Mouse (Mus musculus): ENCODE data around the gene Ifna13. TPM values are rescaled to one million over a fixed set of nuclear protein-coding genes. Genes with fewer than 3 reads are reported as not detected.

Ifna13 gene
- polyA plus RNA-seq, 1 experiment from 2014 or later, result not detected

DNA sequence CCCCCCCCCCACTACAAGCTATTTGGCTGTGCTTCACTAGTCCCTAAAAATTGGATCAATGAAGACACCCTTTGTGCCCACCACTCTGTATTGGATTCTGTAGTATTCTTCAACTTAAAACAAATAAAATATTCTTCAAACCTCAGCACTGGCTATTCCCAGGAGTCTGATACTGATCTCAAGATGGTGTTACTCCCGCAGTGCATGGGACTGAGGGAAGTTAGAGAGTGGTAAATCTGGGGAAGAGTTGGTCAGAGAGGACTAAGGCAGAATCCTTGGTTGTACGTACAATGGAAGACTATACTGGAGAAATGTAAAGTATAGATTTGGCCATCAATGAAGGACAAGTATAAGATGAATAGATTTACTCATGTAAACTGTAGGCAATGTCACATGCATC, 1.7 kb downstream of the Ifna13 start:
- no peak overlapping the region for H3K4me2 ChIP-seq (ENCODE audit: low read depth, low read length)
- H3K27ac ChIP-seq (ENCODE audit: low read length), result no peak overlapping the region
- H3K9ac ChIP-seq (ENCODE audit: low read length), result no peak overlapping the region
- no peaks in the 10 kb centered on the region for H3K9me3 ChIP-seq (ENCODE audit: control insufficient read depth, low read length)
- 15% methylated on average over 2 of the region's 2 CpGs for WGBS
- ATAC-seq (ENCODE audit: low read depth), result no peak
- H3K4me3 ChIP-seq (ENCODE audit: low read length), result no peak overlapping the region
- no peaks in the 10 kb centered on the region for H3K36me3 ChIP-seq (ENCODE audit: control insufficient read depth, insufficient read depth, low read length)
- no peaks in the 10 kb centered on the region for H3K4me1 ChIP-seq (replicated peaks; ENCODE audit: control insufficient read depth, insufficient read depth, low read length)
- no peaks in the 10 kb centered on the region for H3K27me3 ChIP-seq (ENCODE audit: control insufficient read depth, insufficient read depth, low read depth, low read length)

- Histone ChIP-seq H3K27ac (ENCODE audit: low read length) (no peak overlapping the region; the same call in 1 of the 2 replicates), H3K36me3 (ENCODE audit: control insufficient read depth, insufficient read depth, low read length) (no peaks in the 10 kb centered on the region), H3K4me2 (ENCODE audit: low read depth, low read length) (peak overlapping the region; percentile 65), H3K9me3 (ENCODE audit: control insufficient read depth, low read length) (no peaks in the 10 kb centered on the region), H3K4me3 (ENCODE audit: low read length) (peak overlapping the region; percentile 58), H3K9ac (ENCODE audit: low read length) (peak overlapping the region; percentile 53), H3K4me1 (replicated peaks; ENCODE audit: control insufficient read depth, insufficient read depth, low read length) (no peaks in the 10 kb centered on the region), H3K27me3 (ENCODE audit: control insufficient read depth, insufficient read depth, low read depth, low read length) (no peaks in the 10 kb centered on the region)
- 8% methylated on average over 11 of the region's 11 CpGs for WGBS
- peak; percentile 96 for ATAC-seq (ENCODE audit: low read depth)
Measured at GRCm38 (mm10) chr4:88641077-88641831, 3.0 kb downstream of the Ifna13 start.

DNA sequence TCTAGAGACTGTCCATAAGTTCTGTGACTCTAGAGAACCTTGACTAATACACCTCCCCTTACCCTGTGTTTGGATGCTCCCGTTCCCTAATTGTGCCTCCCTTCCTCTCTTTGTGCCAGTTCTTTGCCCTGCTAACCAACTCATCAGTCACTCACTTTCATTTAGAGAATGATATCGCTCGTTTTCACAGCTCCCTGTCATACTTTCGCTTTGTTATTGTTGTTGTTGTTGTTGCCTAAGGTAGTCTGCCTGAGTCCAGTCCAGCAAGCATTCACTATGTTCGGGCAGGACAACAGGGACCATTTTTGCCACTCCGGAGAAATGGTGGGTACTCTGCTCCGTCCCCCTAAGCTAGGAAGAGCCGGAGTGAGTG, 3.6 kb downstream of the Ifna13 start:
- ATAC-seq (ENCODE audit: low read depth), result no peak
- H3K9me3 ChIP-seq (ENCODE audit: control insufficient read depth, low read length), result no peaks in the 10 kb centered on the region
- H3K36me3 ChIP-seq (ENCODE audit: control insufficient read depth, insufficient read depth, low read length), result no peaks in the 10 kb centered on the region
- no peaks in the 10 kb centered on the region for H3K27me3 ChIP-seq (ENCODE audit: control insufficient read depth, insufficient read depth, low read depth, low read length)
- peak overlapping the region; percentile 53 for H3K9ac ChIP-seq (ENCODE audit: low read length)
- peak overlapping the region; percentile 65 for H3K4me2 ChIP-seq (ENCODE audit: low read depth, low read length)
- 50% methylated on average over 8 of the region's 8 CpGs for WGBS
- peak overlapping the region; percentile 58 for H3K4me3 ChIP-seq (ENCODE audit: low read length)
- H3K27ac ChIP-seq (ENCODE audit: low read length), result no peak overlapping the region
- H3K4me1 ChIP-seq (replicated peaks; ENCODE audit: control insufficient read depth, insufficient read depth, low read length), result no peaks in the 10 kb centered on the region

GRCm38 (mm10) chr4:88634311-88634710, 9.9 kb downstream of the Ifna13 start, which contains the start of gene C87499:
C87499 (minus strand) TSS chr4:88634411.
- no peak within 1 kb of the TSS for H3K4me2 ChIP-seq (ENCODE audit: low read depth, low read length)
- H3K36me3 ChIP-seq (ENCODE audit: control insufficient read depth, insufficient read depth, low read length), result no peaks in the 10 kb centered on the region
- no peaks in the 10 kb centered on the region for H3K9me3 ChIP-seq (ENCODE audit: control insufficient read depth, low read length)
- no peak within 1 kb of the TSS for H3K4me3 ChIP-seq (ENCODE audit: low read length)
- no peak for ATAC-seq (ENCODE audit: low read depth)
- no peaks in the 10 kb centered on the region for H3K27me3 ChIP-seq (ENCODE audit: control insufficient read depth, insufficient read depth, low read depth, low read length)
- no peaks in the 10 kb centered on the region for H3K4me1 ChIP-seq (replicated peaks; ENCODE audit: control insufficient read depth, insufficient read depth, low read length)
- H3K27ac ChIP-seq (ENCODE audit: low read length), result no peak within 1 kb of the TSS
- no peak within 1 kb of the TSS for H3K9ac ChIP-seq (ENCODE audit: low read length)
- WGBS, result 84% methylated on average over 4 of the region's 4 CpGs

DNA sequence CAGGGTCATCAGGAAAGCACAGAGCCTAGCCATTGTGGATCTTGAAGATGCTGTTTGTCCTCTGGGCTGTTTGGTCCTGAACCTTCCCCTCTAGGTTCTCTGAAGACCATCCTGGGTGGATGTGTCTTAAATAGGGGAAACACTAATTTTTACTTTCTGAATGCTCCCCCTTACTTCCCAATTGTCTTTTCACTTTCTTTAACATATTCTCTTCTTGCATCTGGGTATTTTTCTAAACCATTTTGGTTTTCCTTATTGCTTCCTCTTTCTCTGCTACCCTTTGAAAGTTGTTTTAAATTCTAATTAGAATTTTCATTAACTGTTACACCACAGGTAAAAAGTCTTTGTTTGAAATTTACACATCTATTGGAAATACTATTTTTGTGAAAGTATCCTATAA, 41.0 kb downstream of the Ifna13 start, which contains the start of gene Ifna12:
Gene Ifna12 (minus strand): TSS at position 101 of the 400 bp plus-strand sequence.
- ATAC-seq (ENCODE audit: low read depth), result no peak
- no peak within 1 kb of the TSS for H3K9ac ChIP-seq (ENCODE audit: low read length)
- no peaks in the 10 kb centered on the region for H3K27me3 ChIP-seq (ENCODE audit: control insufficient read depth, insufficient read depth, low read depth, low read length)

More for the DNA sequence above, 41.0 kb downstream of the Ifna13 start, which contains the start of gene Ifna12:
- Histone ChIP-seq H3K36me3 (ENCODE audit: control insufficient read depth, insufficient read depth, low read length) (no peaks in the 10 kb centered on the region), H3K9me3 (ENCODE audit: control insufficient read depth, low read length) (no peaks in the 10 kb centered on the region), H3K27ac (ENCODE audit: low read length) (no peak within 1 kb of the TSS), H3K4me3 (ENCODE audit: low read length) (no peak within 1 kb of the TSS), H3K4me2 (ENCODE audit: low read depth, low read length) (no peak within 1 kb of the TSS), H3K4me1 (replicated peaks; ENCODE audit: control insufficient read depth, insufficient read depth, low read length) (no peaks in the 10 kb centered on the region)

Other genes starting within 250 kb of the Ifna13 start
- 9.4 and 10.0 TPM in 2 replicates for gene Hacd4, start 205.5 kb downstream of the Ifna13 start, polyA plus RNA-seq (2015; fragmentation: Nextera tagmentation; extraction: Ambion mirVana)
- gene Ifnb1, start 121.7 kb downstream of the Ifna13 start, polyA plus RNA-seq (2015; fragmentation: Nextera tagmentation; extraction: Ambion mirVana), result not detected in 2 replicates
- gene Ifna15, start 86.2 kb downstream of the Ifna13 start, polyA plus RNA-seq (2015; fragmentation: Nextera tagmentation; extraction: Ambion mirVana), result not detected in 2 replicates
- gene Ifna14, start 72.7 kb downstream of the Ifna13 start, polyA plus RNA-seq (2015; fragmentation: Nextera tagmentation; extraction: Ambion mirVana), result not detected in 2 replicates
- not detected in 2 replicates for gene Ifna9, start 52.1 kb downstream of the Ifna13 start, polyA plus RNA-seq (2015; fragmentation: Nextera tagmentation; extraction: Ambion mirVana)
- gene Ifna12, start 41.1 kb downstream of the Ifna13 start, polyA plus RNA-seq (2015; fragmentation: Nextera tagmentation; extraction: Ambion mirVana), result not detected in 2 replicates
- not detected in 2 replicates for gene C87499, start 10.0 kb downstream of the Ifna13 start, polyA plus RNA-seq (2015; fragmentation: Nextera tagmentation; extraction: Ambion mirVana)
- gene Ifna16, start 32.5 kb upstream of the Ifna13 start, polyA plus RNA-seq (2015; fragmentation: Nextera tagmentation; extraction: Ambion mirVana), result not detected in 2 replicates
- not detected in 2 replicates for gene Ifna2, start 39.5 kb upstream of the Ifna13 start, polyA plus RNA-seq (2015; fragmentation: Nextera tagmentation; extraction: Ambion mirVana)
- gene Ifnab, start 46.9 kb upstream of the Ifna13 start, polyA plus RNA-seq (2015; fragmentation: Nextera tagmentation; extraction: Ambion mirVana), result not detected in 2 replicates
- 0.82 and 1.2 TPM in 2 replicates for gene Gm26566, start 77.3 kb upstream of the Ifna13 start, polyA plus RNA-seq (2015; fragmentation: Nextera tagmentation; extraction: Ambion mirVana)
- 88.1 and 91.8 TPM in 2 replicates for gene Klhl9, start 78.0 kb upstream of the Ifna13 start, polyA plus RNA-seq (2015; fragmentation: Nextera tagmentation; extraction: Ambion mirVana)
- gene Gm13271, start 110.4 kb upstream of the Ifna13 start, polyA plus RNA-seq (2015; fragmentation: Nextera tagmentation; extraction: Ambion mirVana), result not detected in 2 replicates
- gene Gm13283, start 115.7 kb upstream of the Ifna13 start, polyA plus RNA-seq (2015; fragmentation: Nextera tagmentation; extraction: Ambion mirVana), result 0.31 TPM in 1 of 2 replicates, not detected in the other
- 0.38 and 0.49 TPM in 2 replicates for gene Gm13290, start 129.4 kb upstream of the Ifna13 start, polyA plus RNA-seq (2015; fragmentation: Nextera tagmentation; extraction: Ambion mirVana)
- gene Gm13289, start 132.5 kb upstream of the Ifna13 start, polyA plus RNA-seq (2015; fragmentation: Nextera tagmentation; extraction: Ambion mirVana), result not detected in 2 replicates
- gene Gm13272, start 135.4 kb upstream of the Ifna13 start, polyA plus RNA-seq (2015; fragmentation: Nextera tagmentation; extraction: Ambion mirVana), result not detected in 2 replicates
- 0.34 TPM in 1 of 2 replicates, not detected in the other for gene Ifnz, start 137.7 kb upstream of the Ifna13 start, polyA plus RNA-seq (2015; fragmentation: Nextera tagmentation; extraction: Ambion mirVana)
- 0.36 and 1.2 TPM in 2 replicates for gene Gm13276, start 141.2 kb upstream of the Ifna13 start, polyA plus RNA-seq (2015; fragmentation: Nextera tagmentation; extraction: Ambion mirVana)
- gene Gm13277, start 144.2 kb upstream of the Ifna13 start, polyA plus RNA-seq (2015; fragmentation: Nextera tagmentation; extraction: Ambion mirVana), result not detected in 2 replicates
- not detected in 2 replicates for gene Gm13278, start 147.1 kb upstream of the Ifna13 start, polyA plus RNA-seq (2015; fragmentation: Nextera tagmentation; extraction: Ambion mirVana)
- not detected in 2 replicates for gene Gm13275, start 150.0 kb upstream of the Ifna13 start, polyA plus RNA-seq (2015; fragmentation: Nextera tagmentation; extraction: Ambion mirVana)
- gene Gm13279, start 152.9 kb upstream of the Ifna13 start, polyA plus RNA-seq (2015; fragmentation: Nextera tagmentation; extraction: Ambion mirVana), result not detected in 2 replicates
- gene Gm13285, start 155.2 kb upstream of the Ifna13 start, polyA plus RNA-seq (2015; fragmentation: Nextera tagmentation; extraction: Ambion mirVana), result 1.5 and 1.8 TPM in 2 replicates
- gene Gm13287, start 158.8 kb upstream of the Ifna13 start, polyA plus RNA-seq (2015; fragmentation: Nextera tagmentation; extraction: Ambion mirVana), result not detected in 2 replicates
- gene Gm13288, start 161.1 kb upstream of the Ifna13 start, polyA plus RNA-seq (2015; fragmentation: Nextera tagmentation; extraction: Ambion mirVana), result not detected in 2 replicates
- gene Ifna7, start 171.8 kb upstream of the Ifna13 start, polyA plus RNA-seq (2015; fragmentation: Nextera tagmentation; extraction: Ambion mirVana), result not detected in 2 replicates
- gene Ifna11, start 175.5 kb upstream of the Ifna13 start, polyA plus RNA-seq (2015; fragmentation: Nextera tagmentation; extraction: Ambion mirVana), result not detected in 2 replicates
- not detected in 2 replicates for gene Ifna6, start 183.0 kb upstream of the Ifna13 start, polyA plus RNA-seq (2015; fragmentation: Nextera tagmentation; extraction: Ambion mirVana)
- gene Ifna5, start 191.1 kb upstream of the Ifna13 start, polyA plus RNA-seq (2015; fragmentation: Nextera tagmentation; extraction: Ambion mirVana), result not detected in 2 replicates
- not detected in 2 replicates for gene Ifna4, start 197.4 kb upstream of the Ifna13 start, polyA plus RNA-seq (2015; fragmentation: Nextera tagmentation; extraction: Ambion mirVana)
- gene Ifna1, start 205.6 kb upstream of the Ifna13 start, polyA plus RNA-seq (2015; fragmentation: Nextera tagmentation; extraction: Ambion mirVana), result not detected in 2 replicates
- gene Ifne, start 235.7 kb upstream of the Ifna13 start, polyA plus RNA-seq (2015; fragmentation: Nextera tagmentation; extraction: Ambion mirVana), result not detected in 2 replicates

All from lung, embryonic 16.5 days (tissue).